Mouse (Mus musculus): ENCODE data around the gene Syf2. TPM values are rescaled to one million over a fixed set of nuclear protein-coding genes. Genes with fewer than 3 reads are reported as not detected.

Gene Syf2
- polyA plus RNA-seq, 1 experiment from 2014 or later = 55.7 TPM

GRCm38 (mm10) chr4:134983136-134983535, 52.4 kb downstream of the Syf2 start:
- no peak overlapping the region for H3K4me3 ChIP-seq (replicated peaks)
- 62% methylated on average over 5 of the region's 5 CpGs for WGBS
- ATAC-seq (ENCODE audit: low FRiP score) = no peak
- no peak overlapping the region for H3K9ac ChIP-seq (replicated peaks)
- no peaks in the 10 kb centered on the region for H3K9me3 ChIP-seq (replicated peaks)
- no peak overlapping the region for H3K27ac ChIP-seq (replicated peaks)
- H3K4me2 ChIP-seq = no peak overlapping the region
- no peaks in the 10 kb centered on the region for H3K27me3 ChIP-seq (replicated peaks)
- H3K4me1 ChIP-seq = 0 out of 2 replicates have a peak, but pooled peaks cover 7% of the 10 kb centered on the region
- H3K36me3 ChIP-seq = no peaks in the 10 kb centered on the region

DNA sequence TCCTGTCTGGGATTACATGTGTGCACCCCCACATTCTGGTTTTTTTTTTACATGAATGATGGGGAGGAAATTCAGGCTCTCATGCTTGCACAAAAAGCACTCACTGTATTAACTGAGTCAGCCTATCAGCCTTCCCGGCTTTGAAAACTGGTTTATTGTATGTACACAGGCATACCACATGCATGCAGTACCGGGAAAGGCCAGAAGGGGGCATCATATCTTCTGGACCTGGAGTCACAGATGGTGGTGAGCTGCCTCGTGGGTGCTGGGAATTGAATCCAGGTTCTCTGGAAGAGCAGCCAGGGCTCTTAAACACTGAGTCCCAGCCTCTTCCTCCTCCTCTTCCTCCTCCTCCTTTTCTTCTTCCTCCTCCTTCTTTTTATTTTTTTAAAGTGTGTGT, 53.9 kb downstream of the Syf2 start:
- H3K36me3 ChIP-seq = no peaks in the 10 kb centered on the region
- WGBS = 70% methylated on average over 3 of the region's 3 CpGs
- no peak overlapping the region for H3K9ac ChIP-seq (replicated peaks)
- no peaks in the 10 kb centered on the region for H3K27me3 ChIP-seq (replicated peaks)
- ATAC-seq (ENCODE audit: low FRiP score) = no peak
- no peak overlapping the region for H3K4me3 ChIP-seq (replicated peaks)
- H3K27ac ChIP-seq (replicated peaks) = no peak overlapping the region
- H3K9me3 ChIP-seq (replicated peaks) = no peaks in the 10 kb centered on the region
- 0 out of 2 replicates have a peak, but pooled peaks cover 7% of the 10 kb centered on the region for H3K4me1 ChIP-seq
- H3K4me2 ChIP-seq = no peak overlapping the region

- H3K4me2 ChIP-seq = no peak overlapping the region
- WGBS = 84% methylated on average over 11 of the region's 11 CpGs
- no peaks in the 10 kb centered on the region for H3K36me3 ChIP-seq
Measured at GRCm38 (mm10) chr4:134985626-134986335, 55.1 kb downstream of the Syf2 start.

GRCm38 (mm10) chr4:134986336-134986635, 55.6 kb downstream of the Syf2 start:
- Histone ChIP-seq H3K4me1 (0 out of 2 replicates have a peak, but pooled peaks cover 7% of the 10 kb centered on the region), H3K9ac (replicated peaks) (no peak overlapping the region), H3K36me3 (no peaks in the 10 kb centered on the region), H3K27me3 (replicated peaks) (no peaks in the 10 kb centered on the region), H3K27ac (replicated peaks) (no peak overlapping the region), H3K4me3 (replicated peaks) (no peak overlapping the region), H3K4me2 (no peak overlapping the region), H3K9me3 (replicated peaks) (no peaks in the 10 kb centered on the region)
- 70% methylated on average over 4 of the region's 4 CpGs for WGBS
- no peak for ATAC-seq (ENCODE audit: low FRiP score)

More at GRCm38 (mm10) chr4:134985626-134986335, 55.1 kb downstream of the Syf2 start:
- H3K27ac ChIP-seq (replicated peaks) = no peak overlapping the region
- H3K9me3 ChIP-seq (replicated peaks) = no peaks in the 10 kb centered on the region
- H3K27me3 ChIP-seq (replicated peaks) = no peaks in the 10 kb centered on the region
- no peak for ATAC-seq (ENCODE audit: low FRiP score)
- no peak overlapping the region for H3K9ac ChIP-seq (replicated peaks)
- no peak overlapping the region for H3K4me3 ChIP-seq (replicated peaks)
- 0 out of 2 replicates have a peak, but pooled peaks cover 7% of the 10 kb centered on the region for H3K4me1 ChIP-seq

DNA sequence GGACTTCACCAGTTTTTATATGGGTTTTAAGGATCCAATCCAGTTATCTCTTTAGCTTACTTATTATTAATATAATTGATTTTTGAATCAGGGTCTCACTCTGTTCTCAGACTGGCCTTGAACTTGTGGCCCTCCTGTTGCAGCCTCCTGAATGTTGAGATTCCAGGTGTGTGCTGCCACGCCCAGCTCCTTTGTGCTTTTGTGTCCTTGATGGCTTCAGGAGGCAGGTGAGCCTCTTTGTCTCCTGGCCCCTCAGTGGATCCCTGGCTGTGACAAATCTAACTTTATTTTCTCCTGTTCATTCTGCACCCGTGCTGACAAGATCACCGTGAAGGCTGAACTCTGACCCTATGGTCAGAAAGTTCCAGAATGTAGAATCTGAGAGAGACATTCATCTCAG, 56.3 kb downstream of the Syf2 start:
- H3K9me3 ChIP-seq (replicated peaks) = no peaks in the 10 kb centered on the region
- no peak overlapping the region for H3K4me3 ChIP-seq (replicated peaks)
- H3K4me2 ChIP-seq = no peak overlapping the region
- no peak overlapping the region for H3K27ac ChIP-seq (replicated peaks)
- ATAC-seq (ENCODE audit: low FRiP score) = no peak
- no peak overlapping the region for H3K9ac ChIP-seq (replicated peaks)
- H3K4me1 ChIP-seq = 0 out of 2 replicates have a peak, but pooled peaks cover 7% of the 10 kb centered on the region
- no peaks in the 10 kb centered on the region for H3K36me3 ChIP-seq
- no peaks in the 10 kb centered on the region for H3K27me3 ChIP-seq (replicated peaks)
- WGBS = 82% methylated on average over 3 of the region's 3 CpGs

Other genes with a start within 250 kb of the Syf2 start
- gene Man1c1, start 226.6 kb upstream of the Syf2 start, polyA plus RNA-seq (2015; fragmentation: Nextera tagmentation; extraction: Ambion mirVana) = 4.7 and 4.9 TPM in 2 replicates
- gene Ldlrap1, start 162.9 kb upstream of the Syf2 start, polyA plus RNA-seq (2015; fragmentation: Nextera tagmentation; extraction: Ambion mirVana) = 2.4 and 7.9 TPM in 2 replicates
- gene Maco1, start 77.6 kb upstream of the Syf2 start, polyA plus RNA-seq (2015; fragmentation: Nextera tagmentation; extraction: Ambion mirVana) = 78.0 and 91.9 TPM in 2 replicates
- gene Rhd, start 66.4 kb upstream of the Syf2 start, polyA plus RNA-seq (2015; fragmentation: Nextera tagmentation; extraction: Ambion mirVana) = 1.6 and 1.9 TPM in 2 replicates
- gene Tmem50a, start 15.9 kb upstream of the Syf2 start, polyA plus RNA-seq (2015; fragmentation: Nextera tagmentation; extraction: Ambion mirVana) = 198 and 218 TPM in 2 replicates
- 460 and 502 TPM in 2 replicates for gene Rsrp1, start 7.3 kb upstream of the Syf2 start, polyA plus RNA-seq (2015; fragmentation: Nextera tagmentation; extraction: Ambion mirVana)
- gene Runx3, start 189.8 kb downstream of the Syf2 start, polyA plus RNA-seq (2015; fragmentation: Nextera tagmentation; extraction: Ambion mirVana) = 0.19 and 1.1 TPM in 2 replicates

Data from neural tube, embryonic 15.5 days (tissue).